In the genomic region with DNA sequence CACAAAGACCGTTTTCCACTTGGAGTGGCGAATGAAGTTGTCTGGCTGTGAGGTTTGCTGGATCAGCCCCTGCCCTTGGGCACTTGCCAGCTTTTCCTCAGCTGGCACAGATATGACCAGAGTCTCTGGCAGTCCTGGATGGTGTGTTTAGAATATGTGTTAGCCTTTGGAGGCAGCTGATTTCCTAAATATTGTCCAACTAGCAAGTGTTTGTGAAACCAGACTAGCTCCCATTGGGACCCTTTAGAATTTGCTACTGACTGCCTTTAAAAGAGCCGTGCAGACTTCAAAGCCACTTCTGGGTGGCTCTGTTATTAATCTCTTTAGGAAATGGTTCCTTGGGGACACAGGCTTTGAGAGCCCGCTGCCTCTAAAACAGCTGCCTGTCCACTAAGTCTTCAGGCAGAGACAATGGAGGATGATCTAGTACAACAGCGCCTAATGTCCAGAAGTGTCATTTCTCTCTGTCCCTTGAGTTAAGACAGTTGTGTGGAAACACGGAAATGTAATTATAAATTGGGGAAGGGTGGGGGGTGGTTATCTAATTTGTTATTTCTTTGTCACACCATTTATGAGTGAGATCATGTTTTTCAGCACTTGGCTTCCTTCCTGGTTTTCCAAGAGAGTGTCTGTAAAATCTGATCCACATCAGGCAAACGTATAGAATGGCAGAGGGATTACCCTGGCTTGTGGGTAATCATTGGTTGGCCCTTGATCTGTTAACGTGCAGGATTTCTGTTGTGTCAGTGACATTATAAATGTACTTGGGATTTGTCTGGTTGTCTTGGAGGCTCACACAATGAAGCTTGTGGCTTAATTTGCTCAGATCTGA, we compare ENCODE assay signal across 8 mouse cellular contexts. TPM values are rescaled to one million over a fixed set of nuclear protein-coding genes. Genes with fewer than 3 reads are reported as not detected.
DNase-seq lines count a peak whose midpoint lies in the region; ATAC-seq and TF ChIP-seq lines count a peak whose summit lies in the region.
"Had no signal": no experiment of that assay in that cellular context is flagged by ENCODE, and none has a peak within 500 bp of the region (broad histone marks: within the 10 kb centered on the region; RNA-seq: fewer than 3 reads in every experiment).

No protein-coding gene starts in this region.

- TF ChIP-seq CTCF in hindbrain, postnatal 0 days (IDR thresholded peaks at IDR 0.05; ENCODE audit: low read depth), result no peak

- no peak overlapping the region for H3K9ac ChIP-seq in forebrain, embryonic 14.5 days (ENCODE audit: low read length)
- H3K9ac ChIP-seq in hindbrain, postnatal 0 days (replicated peaks; ENCODE audit: low read length), result no peak overlapping the region
- no peak overlapping the region for H3K9ac ChIP-seq in midbrain, embryonic 16.5 days (ENCODE audit: low read depth, low read length)
- H3K9ac ChIP-seq: liver, embryonic 15.5 days had no signal

- H3K4me1 ChIP-seq in forebrain, embryonic 14.5 days (ENCODE audit: control insufficient read depth, insufficient read depth, low read length), result peaks cover 7% of the 10 kb centered on the region
- peaks cover 20% of the 10 kb centered on the region; the same call in 1 of the 2 replicates for H3K4me1 ChIP-seq in hindbrain, postnatal 0 days (ENCODE audit: insufficient read depth, low read length)
- H3K4me1 ChIP-seq in midbrain, embryonic 16.5 days (ENCODE audit: control insufficient read depth, insufficient read depth, low read length), result peaks cover 21% of the 10 kb centered on the region
- H3K4me1 ChIP-seq: liver, embryonic 15.5 days had no signal

- no peak overlapping the region for H3K4me2 ChIP-seq in forebrain, embryonic 14.5 days (ENCODE audit: low read length)
- no peak overlapping the region for H3K4me2 ChIP-seq in hindbrain, postnatal 0 days (ENCODE audit: low read depth, low read length)
- no peak overlapping the region for H3K4me2 ChIP-seq in midbrain, embryonic 16.5 days (ENCODE audit: low read length)
- H3K4me2 ChIP-seq: liver, embryonic 15.5 days had no signal

- DNase-seq in left cerebral cortex, postnatal 4 days, result peak; percentile 83
- DNase-seq in left cerebral cortex, adult 18-20 months (ENCODE audit: low spot score in 2 of 2), result no peak
- DNase-seq in forebrain, embryonic 14.5 days (ENCODE audit: low spot score), result peak; percentile 65
- DNase-seq in hindbrain, postnatal 0 days (ENCODE audit: low spot score), result peak; percentile 85
- DNase-seq in frontal cortex, postnatal 36 days (ENCODE audit: low spot score in 2 of 2), result no peak
- DNase-seq in layer of hippocampus, adult 9-10 months (ENCODE audit: low spot score), result no peak

- ATAC-seq in forebrain, embryonic 14.5 days, result peak; percentile 41; the same call in 1 of the 2 replicates
- peak; percentile 86 for ATAC-seq in hindbrain, postnatal 0 days
- peak; percentile 57; the same call in 1 of the 2 replicates for ATAC-seq in midbrain, embryonic 16.5 days

- H3K27ac ChIP-seq in forebrain, embryonic 14.5 days (ENCODE audit: low read depth, low read length), result peak overlapping the region; percentile 11; the same call in 1 of the 2 replicates
- H3K27ac ChIP-seq in hindbrain, postnatal 0 days, result peak overlapping the region; percentile 51; the same call in 1 of the 2 replicates
- H3K27ac ChIP-seq in midbrain, embryonic 16.5 days (ENCODE audit: low read length), result no peak overlapping the region; the same call in 1 of the 2 replicates
- H3K27ac ChIP-seq: liver, embryonic 15.5 days had no signal

- H3K36me3 ChIP-seq in forebrain, embryonic 14.5 days (ENCODE audit: control insufficient read depth, insufficient read depth, low read length), result no peaks in the 10 kb centered on the region
- no peaks in the 10 kb centered on the region for H3K36me3 ChIP-seq in hindbrain, postnatal 0 days (ENCODE audit: insufficient read depth, low read length)
- H3K36me3 ChIP-seq in midbrain, embryonic 16.5 days (ENCODE audit: control insufficient read depth, insufficient read depth, low read length), result no peaks in the 10 kb centered on the region
- H3K36me3 ChIP-seq: liver, embryonic 15.5 days had no signal

- H3K9me3 ChIP-seq in forebrain, embryonic 14.5 days (replicated peaks; ENCODE audit: control insufficient read depth, low read length), result no peaks in the 10 kb centered on the region
- no peaks in the 10 kb centered on the region for H3K9me3 ChIP-seq in hindbrain, postnatal 0 days (ENCODE audit: low read length)
- H3K9me3 ChIP-seq in midbrain, embryonic 16.5 days (replicated peaks; ENCODE audit: control insufficient read depth, low read length, poor library complexity, severe bottlenecking), result no peaks in the 10 kb centered on the region
- H3K9me3 ChIP-seq: liver, embryonic 15.5 days had no signal

- no peak overlapping the region for H3K4me3 ChIP-seq in forebrain, embryonic 14.5 days (ENCODE audit: low read depth, low read length)
- H3K4me3 ChIP-seq in hindbrain, postnatal 0 days (ENCODE audit: low read length), result no peak overlapping the region
- no peak overlapping the region for H3K4me3 ChIP-seq in midbrain, embryonic 16.5 days (ENCODE audit: low read depth, low read length)
- H3K4me3 ChIP-seq: liver, embryonic 15.5 days had no signal

- WGBS in forebrain, embryonic 14.5 days, result 33% methylated on average over 8 of the region's 8 CpGs
- 18% methylated on average over 8 of the region's 8 CpGs for WGBS in hindbrain, postnatal 0 days
- 17% methylated on average over 8 of the region's 8 CpGs for WGBS in midbrain, embryonic 16.5 days

- no peaks in the 10 kb centered on the region for H3K27me3 ChIP-seq in forebrain, embryonic 14.5 days (replicated peaks; ENCODE audit: control insufficient read depth, insufficient read depth, low read length)
- no peaks in the 10 kb centered on the region for H3K27me3 ChIP-seq in hindbrain, postnatal 0 days (ENCODE audit: insufficient read depth, low read length)
- H3K27me3 ChIP-seq in midbrain, embryonic 16.5 days (ENCODE audit: control insufficient read depth, insufficient read depth, low read depth, low read length), result no peaks in the 10 kb centered on the region
- H3K27me3 ChIP-seq: liver, embryonic 15.5 days had no signal

- intact Hi-C loops in left cerebral cortex, postnatal 4 days (cut with DNase I), result no loop called here

RNA-seq across cellular contexts. Expression of a gene that starts 32.1 kb away (rescaled TPM):
- total RNA-seq in left cerebral cortex, postnatal 4 days (2021), result 10 to 100 TPM; 61.4 to 62.9 TPM
- total RNA-seq in left cerebral cortex, adult 18-20 months (2021), result 10 to 100 TPM; 83.8 to 86.5 TPM
- polyA plus RNA-seq in forebrain, embryonic 14.5 days (2014; fragmentation: Nextera tagmentation; extraction: Ambion mirVana), result 9.7 and 16.9 TPM in 2 replicates
- total RNA-seq in hindbrain, postnatal 0 days (2014; rRNA removed), result 25.9 and 30.7 TPM in 2 replicates
- 16.4 and 16.7 TPM in 2 replicates for polyA plus RNA-seq in hindbrain, postnatal 0 days (2015; fragmentation: Nextera tagmentation; extraction: Ambion mirVana)
- 34.8 and 38.7 TPM in 2 replicates for polyA plus RNA-seq in midbrain, embryonic 16.5 days (2015; fragmentation: Nextera tagmentation; extraction: Ambion mirVana)

RNA-seq across cellular contexts. Expression of a gene that starts 32.1 kb away (rescaled TPM):
- total RNA-seq in left cerebral cortex, postnatal 4 days (2021), result 10 to 100 TPM; 21.4 to 23.6 TPM
- 10 to 100 TPM; 19.2 to 19.7 TPM for total RNA-seq in left cerebral cortex, adult 18-20 months (2021)
- polyA plus RNA-seq in forebrain, embryonic 14.5 days (2014; fragmentation: Nextera tagmentation; extraction: Ambion mirVana), result 32.5 and 37.6 TPM in 2 replicates
- total RNA-seq in hindbrain, postnatal 0 days (2014; rRNA removed), result 21.6 and 24.6 TPM in 2 replicates
- polyA plus RNA-seq in hindbrain, postnatal 0 days (2015; fragmentation: Nextera tagmentation; extraction: Ambion mirVana), result 31.1 and 32.9 TPM in 2 replicates
- polyA plus RNA-seq in midbrain, embryonic 16.5 days (2015; fragmentation: Nextera tagmentation; extraction: Ambion mirVana), result 30.1 TPM in 2 replicates

Comparison
In these comparisons a context has a peak if more than half of its experiments do, and no peak if none do; other contexts are left out.
1. DNase-seq: peak in left cerebral cortex, postnatal 4 days (single experiment), forebrain, embryonic 14.5 days (single experiment) and hindbrain, postnatal 0 days (single experiment); none in left cerebral cortex, adult 18-20 months (0 of 2), frontal cortex, postnatal 36 days (0 of 2) and layer of hippocampus, adult 9-10 months (single experiment).
2. Peak in every context shown above with its lines, with median percentiles within 50 percentile points of each other: ATAC-seq.